Mouse (Mus musculus): ENCODE data around the gene Fgd5. TPM values are rescaled to one million over a fixed set of nuclear protein-coding genes. Genes with fewer than 3 reads are reported as not detected.

The Fgd5 gene
- polyA plus RNA-seq, 1 experiment = 5.6 TPM

DNA sequence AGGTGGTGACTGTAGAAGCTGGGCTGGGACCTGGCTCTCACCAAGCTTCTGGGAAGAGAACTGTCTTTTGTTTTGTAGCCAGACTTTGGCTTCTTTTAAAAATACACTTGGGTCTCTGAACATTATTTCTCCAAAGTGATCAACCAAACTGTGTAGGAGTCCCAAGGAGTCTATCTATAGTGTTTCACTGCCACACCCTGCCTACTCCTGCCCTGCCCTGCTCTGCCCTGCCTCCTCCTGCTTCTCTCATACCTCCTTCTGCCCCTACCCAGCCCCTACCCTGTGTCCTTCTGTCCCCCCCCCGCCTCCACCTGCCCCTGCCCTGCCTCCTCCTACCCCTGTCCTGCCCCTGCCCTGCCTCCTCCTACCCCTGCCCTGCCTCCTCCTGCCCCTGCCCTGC is 46.6 kb downstream of the Fgd5 start:
- Histone ChIP-seq H3K36me3 (ENCODE audit: control insufficient read depth, insufficient read depth, low read length) (no peaks in the 10 kb centered on the region), H3K27me3 (ENCODE audit: control insufficient read depth, insufficient read depth, low read length) (no peaks in the 10 kb centered on the region), H3K4me1 (replicated peaks; ENCODE audit: control insufficient read depth, insufficient read depth, low read length) (no peaks in the 10 kb centered on the region), H3K27ac (ENCODE audit: control insufficient read depth, insufficient read depth, low read length) (no peak overlapping the region), H3K4me3 (ENCODE audit: control insufficient read depth, insufficient read depth, low read length) (no peak overlapping the region)
- no peak for DNase-seq
- TF ChIP-seq CTCF (IDR thresholded peaks at IDR 0.05; ENCODE audit: borderline replicate concordance, control insufficient read depth, extremely low read depth, insufficient read depth, low read length, poor library complexity) (no peak), POLR2A (IDR thresholded peaks at IDR 0.05; ENCODE audit: control insufficient read depth, extremely low read depth, insufficient read depth, low read length, poor library complexity) (no peak)
- 80% methylated on average over 1 of the region's 1 CpGs for WGBS

DNA sequence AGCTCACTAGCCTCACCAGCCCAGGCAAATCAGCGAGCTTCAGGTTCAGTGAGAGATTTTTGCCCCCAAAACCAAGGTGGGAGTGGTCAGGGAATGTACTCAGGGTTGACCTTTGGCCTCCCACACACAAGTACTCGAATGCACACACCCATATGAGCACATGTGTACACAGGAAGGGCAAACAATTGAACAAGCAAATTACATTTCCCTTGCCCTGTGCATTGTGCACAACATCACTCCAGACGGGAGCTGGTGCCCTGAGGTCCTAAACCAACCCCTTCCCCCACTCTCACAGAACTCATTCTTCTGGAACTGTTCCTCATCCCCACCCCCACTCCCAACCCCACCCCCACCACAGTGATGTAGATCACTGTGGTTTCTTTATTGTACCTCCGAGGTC is 48.7 kb downstream of the Fgd5 start:
- Histone ChIP-seq H3K4me3 (ENCODE audit: control insufficient read depth, insufficient read depth, low read length) (no peak overlapping the region), H3K27ac (ENCODE audit: control insufficient read depth, insufficient read depth, low read length) (no peak overlapping the region), H3K27me3 (ENCODE audit: control insufficient read depth, insufficient read depth, low read length) (no peaks in the 10 kb centered on the region), H3K4me1 (replicated peaks; ENCODE audit: control insufficient read depth, insufficient read depth, low read length) (no peaks in the 10 kb centered on the region), H3K36me3 (ENCODE audit: control insufficient read depth, insufficient read depth, low read length) (no peaks in the 10 kb centered on the region)
- no peak for DNase-seq
- TF ChIP-seq CTCF (IDR thresholded peaks at IDR 0.05; ENCODE audit: borderline replicate concordance, control insufficient read depth, extremely low read depth, insufficient read depth, low read length, poor library complexity) (no peak), POLR2A (IDR thresholded peaks at IDR 0.05; ENCODE audit: control insufficient read depth, extremely low read depth, insufficient read depth, low read length, poor library complexity) (no peak)
- WGBS = 94% methylated on average over 4 of the region's 4 CpGs

DNA sequence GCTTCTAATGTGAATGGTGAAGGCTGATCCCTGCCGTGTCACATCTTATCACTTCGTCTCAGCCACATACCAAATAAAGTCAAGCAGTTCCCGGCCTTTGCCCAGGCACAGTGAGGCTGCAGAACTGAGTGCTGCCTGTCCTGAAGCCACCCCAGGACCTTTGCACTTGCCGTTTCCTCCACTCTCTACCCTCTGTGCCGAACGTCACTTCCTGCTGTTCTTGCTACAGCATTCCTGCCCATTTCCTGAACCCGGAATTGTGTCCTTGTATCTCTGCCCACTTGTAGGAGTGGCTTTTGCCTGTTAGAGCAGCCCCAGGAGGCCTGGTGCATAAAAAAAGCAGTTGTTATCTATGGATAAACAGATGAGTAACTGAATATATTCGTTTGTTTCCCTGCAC is 52.0 kb downstream of the Fgd5 start:
- no peak for TF ChIP-seq POLR2A (IDR thresholded peaks at IDR 0.05; ENCODE audit: control insufficient read depth, extremely low read depth, insufficient read depth, low read length, poor library complexity)
- no peak for TF ChIP-seq CTCF (IDR thresholded peaks at IDR 0.05; ENCODE audit: borderline replicate concordance, control insufficient read depth, extremely low read depth, insufficient read depth, low read length, poor library complexity)
- 89% methylated on average over 8 of the region's 8 CpGs for WGBS
- no peak overlapping the region for H3K4me3 ChIP-seq (ENCODE audit: control insufficient read depth, insufficient read depth, low read length)
- DNase-seq = no peak
- H3K27ac ChIP-seq (ENCODE audit: control insufficient read depth, insufficient read depth, low read length) = no peak overlapping the region
- H3K4me1 ChIP-seq (replicated peaks; ENCODE audit: control insufficient read depth, insufficient read depth, low read length) = no peaks in the 10 kb centered on the region
- no peaks in the 10 kb centered on the region for H3K36me3 ChIP-seq (ENCODE audit: control insufficient read depth, insufficient read depth, low read length)
- no peaks in the 10 kb centered on the region for H3K27me3 ChIP-seq (ENCODE audit: control insufficient read depth, insufficient read depth, low read length)

DNA sequence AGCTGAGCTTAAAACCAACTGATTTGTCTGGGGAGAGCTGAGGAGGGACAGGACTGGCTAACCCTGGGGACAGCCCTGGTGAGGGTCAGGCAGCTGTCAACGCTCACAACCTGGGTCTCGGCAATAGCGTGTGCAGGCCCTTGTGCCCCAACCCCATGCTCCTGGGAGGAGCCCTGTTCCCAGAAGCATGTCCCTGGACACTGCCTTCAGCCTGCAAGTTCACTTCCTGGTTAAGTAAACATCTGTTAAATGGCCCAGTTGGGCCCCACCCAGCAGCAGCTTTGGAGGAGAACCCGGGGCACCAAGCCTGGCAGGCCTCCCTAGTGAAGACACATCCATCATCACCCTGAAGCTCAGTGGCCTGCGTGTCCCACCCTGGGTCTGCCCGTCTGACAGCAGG is 56.0 kb downstream of the Fgd5 start:
- no peak overlapping the region for H3K4me3 ChIP-seq (ENCODE audit: control insufficient read depth, insufficient read depth, low read length)
- no peak overlapping the region for H3K27ac ChIP-seq (ENCODE audit: control insufficient read depth, insufficient read depth, low read length)
- 84% methylated on average over 6 of the region's 6 CpGs for WGBS
- H3K27me3 ChIP-seq (ENCODE audit: control insufficient read depth, insufficient read depth, low read length) = no peaks in the 10 kb centered on the region
- no peaks in the 10 kb centered on the region for H3K36me3 ChIP-seq (ENCODE audit: control insufficient read depth, insufficient read depth, low read length)
- no peak for TF ChIP-seq CTCF (IDR thresholded peaks at IDR 0.05; ENCODE audit: borderline replicate concordance, control insufficient read depth, extremely low read depth, insufficient read depth, low read length, poor library complexity)
- no peak for TF ChIP-seq POLR2A (IDR thresholded peaks at IDR 0.05; ENCODE audit: control insufficient read depth, extremely low read depth, insufficient read depth, low read length, poor library complexity)
- no peak for DNase-seq
- no peaks in the 10 kb centered on the region for H3K4me1 ChIP-seq (replicated peaks; ENCODE audit: control insufficient read depth, insufficient read depth, low read length)

DNA sequence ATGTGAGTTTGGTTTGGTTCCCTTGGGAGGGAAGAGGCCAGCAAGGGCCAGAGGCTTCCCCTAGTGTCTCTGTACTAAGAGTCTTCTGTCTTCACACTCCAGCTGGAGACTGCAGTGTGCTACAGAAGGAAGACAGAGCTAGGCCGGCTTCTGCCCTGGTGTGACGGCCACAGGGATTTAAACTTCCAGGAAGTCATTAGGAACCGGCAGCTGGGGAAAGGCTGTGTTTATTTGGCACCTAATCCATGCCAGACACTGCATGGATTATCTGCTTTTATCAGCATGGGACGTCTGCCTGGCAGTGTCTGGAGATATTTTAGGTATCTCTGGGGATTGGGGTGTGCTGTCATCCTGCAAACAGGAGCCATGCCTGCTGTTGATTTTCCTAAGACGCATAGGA is 57.7 kb downstream of the Fgd5 start:
- Histone ChIP-seq H3K4me1 (replicated peaks; ENCODE audit: control insufficient read depth, insufficient read depth, low read length) (no peaks in the 10 kb centered on the region), H3K36me3 (ENCODE audit: control insufficient read depth, insufficient read depth, low read length) (no peaks in the 10 kb centered on the region), H3K27me3 (ENCODE audit: control insufficient read depth, insufficient read depth, low read length) (no peaks in the 10 kb centered on the region), H3K4me3 (ENCODE audit: control insufficient read depth, insufficient read depth, low read length) (no peak overlapping the region), H3K27ac (ENCODE audit: control insufficient read depth, insufficient read depth, low read length) (no peak overlapping the region)
- TF ChIP-seq CTCF (IDR thresholded peaks at IDR 0.05; ENCODE audit: borderline replicate concordance, control insufficient read depth, extremely low read depth, insufficient read depth, low read length, poor library complexity) (no peak), POLR2A (IDR thresholded peaks at IDR 0.05; ENCODE audit: control insufficient read depth, extremely low read depth, insufficient read depth, low read length, poor library complexity) (no peak)
- 91% methylated on average over 5 of the region's 5 CpGs for WGBS
- DNase-seq = no peak

DNA sequence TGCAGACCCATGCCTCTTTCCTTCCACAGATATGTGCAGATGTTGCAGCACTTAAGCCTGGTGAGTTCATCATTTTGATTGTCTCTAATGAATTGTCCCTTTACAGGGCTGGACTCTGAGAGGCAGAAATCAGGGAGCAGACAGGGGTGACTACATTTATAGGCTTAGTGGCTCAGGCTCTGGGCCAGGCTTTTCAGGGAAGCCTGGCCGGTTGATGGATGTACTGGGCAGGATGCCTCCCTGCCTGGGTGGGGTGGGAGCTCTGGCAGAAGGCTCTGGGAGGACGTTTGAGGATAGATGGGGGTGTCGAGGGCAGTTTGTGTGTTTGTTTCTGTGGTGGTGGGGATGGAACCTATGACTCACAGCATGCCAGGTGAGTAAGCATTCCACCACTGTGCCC is 59.5 kb downstream of the Fgd5 start:
- H3K27ac ChIP-seq (ENCODE audit: control insufficient read depth, insufficient read depth, low read length) = no peak overlapping the region
- 87% methylated on average over 3 of the region's 3 CpGs for WGBS
- no peaks in the 10 kb centered on the region for H3K4me1 ChIP-seq (replicated peaks; ENCODE audit: control insufficient read depth, insufficient read depth, low read length)
- no peak overlapping the region for H3K4me3 ChIP-seq (ENCODE audit: control insufficient read depth, insufficient read depth, low read length)
- no peaks in the 10 kb centered on the region for H3K27me3 ChIP-seq (ENCODE audit: control insufficient read depth, insufficient read depth, low read length)
- TF ChIP-seq CTCF (IDR thresholded peaks at IDR 0.05; ENCODE audit: borderline replicate concordance, control insufficient read depth, extremely low read depth, insufficient read depth, low read length, poor library complexity) = no peak
- no peak for TF ChIP-seq POLR2A (IDR thresholded peaks at IDR 0.05; ENCODE audit: control insufficient read depth, extremely low read depth, insufficient read depth, low read length, poor library complexity)
- no peaks in the 10 kb centered on the region for H3K36me3 ChIP-seq (ENCODE audit: control insufficient read depth, insufficient read depth, low read length)
- DNase-seq = no peak

DNA sequence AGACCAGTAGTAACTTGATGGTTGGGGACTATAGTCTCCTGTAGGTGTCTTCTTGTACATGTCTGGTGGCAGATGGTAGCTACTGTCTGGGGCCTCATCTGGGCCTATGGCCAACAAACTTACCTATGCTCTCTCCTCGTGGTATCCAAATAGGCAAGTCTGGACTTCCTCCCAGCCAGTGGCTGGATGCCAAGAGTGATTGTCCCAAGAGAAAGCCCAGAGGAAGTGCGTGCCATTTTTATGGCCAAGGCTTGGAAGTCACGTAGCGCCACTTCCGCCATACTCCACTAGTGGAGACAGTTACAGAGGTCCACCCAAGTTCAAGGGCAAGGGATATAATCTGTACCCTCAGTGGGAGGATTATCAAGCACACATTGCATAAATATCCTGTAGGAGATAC is 62.6 kb downstream of the Fgd5 start:
- no peaks in the 10 kb centered on the region for H3K27me3 ChIP-seq (ENCODE audit: control insufficient read depth, insufficient read depth, low read length)
- 87% methylated on average over 5 of the region's 5 CpGs for WGBS
- H3K36me3 ChIP-seq (ENCODE audit: control insufficient read depth, insufficient read depth, low read length) = no peaks in the 10 kb centered on the region
- no peak overlapping the region for H3K4me3 ChIP-seq (ENCODE audit: control insufficient read depth, insufficient read depth, low read length)
- H3K4me1 ChIP-seq (replicated peaks; ENCODE audit: control insufficient read depth, insufficient read depth, low read length) = no peaks in the 10 kb centered on the region
- TF ChIP-seq POLR2A (IDR thresholded peaks at IDR 0.05; ENCODE audit: control insufficient read depth, extremely low read depth, insufficient read depth, low read length, poor library complexity) = no peak
- no peak for TF ChIP-seq CTCF (IDR thresholded peaks at IDR 0.05; ENCODE audit: borderline replicate concordance, control insufficient read depth, extremely low read depth, insufficient read depth, low read length, poor library complexity)
- no peak for DNase-seq
- H3K27ac ChIP-seq (ENCODE audit: control insufficient read depth, insufficient read depth, low read length) = no peak overlapping the region

Measured in thymus, adult 2 months (tissue).